Comparison of ENCODE assay signal across 8 mouse cellular contexts in genomic region chr14:55121947-55122346, GRCm38 (mm10). TPM values are rescaled to one million over a fixed set of nuclear protein-coding genes. Genes with fewer than 3 reads are reported as not detected.
DNase-seq lines count a peak whose midpoint lies in the region; ATAC-seq and TF ChIP-seq lines count a peak whose summit lies in the region.

No protein-coding gene starts in this region.

- TF ChIP-seq POLR2A in ES-Bruce4 (IDR thresholded peaks at IDR 0.05; ENCODE audit: insufficient read depth, low read length), result no peak
- no peak for TF ChIP-seq POLR2A in heart, adult 2 months (IDR thresholded peaks at IDR 0.05; ENCODE audit: insufficient read depth, low read depth, low read length)

- H3K79me2 ChIP-seq in heart, adult 2 months (replicated peaks; ENCODE audit: control insufficient read depth, insufficient read depth, low read length), result no peaks in the 10 kb centered on the region

- no peaks in the 10 kb centered on the region for H3K36me3 ChIP-seq in ES-Bruce4 (ENCODE audit: control insufficient read depth, insufficient read depth, low read length, poor library complexity, severe bottlenecking)
- no peaks in the 10 kb centered on the region for H3K36me3 ChIP-seq in embryonic facial prominence, embryonic 11.5 days (replicated peaks; ENCODE audit: control insufficient read depth, insufficient read depth, low read depth, low read length)
- H3K36me3 ChIP-seq in heart, adult 2 months (ENCODE audit: control insufficient read depth, insufficient read depth, low read length), result no peaks in the 10 kb centered on the region
- no peaks in the 10 kb centered on the region for H3K36me3 ChIP-seq in neural tube, embryonic 15.5 days

- peak; percentile 84 for TF ChIP-seq CTCF in ES-Bruce4 (IDR thresholded peaks at IDR 0.05; ENCODE audit: low read depth, low read length)
- TF ChIP-seq CTCF in heart, adult 2 months (IDR thresholded peaks at IDR 0.05), result peak; percentile 76

- no peaks in the 10 kb centered on the region for H3K27me3 ChIP-seq in ES-Bruce4 (ENCODE audit: control insufficient read depth, insufficient read depth, low read length, poor library complexity, severe bottlenecking)
- H3K27me3 ChIP-seq in embryonic facial prominence, embryonic 11.5 days (ENCODE audit: control insufficient read depth, insufficient read depth, low read length), result peaks cover 4% of the 10 kb centered on the region
- H3K27me3 ChIP-seq in heart, adult 2 months (ENCODE audit: control insufficient read depth, insufficient read depth, low read length), result no peaks in the 10 kb centered on the region
- H3K27me3 ChIP-seq in neural tube, embryonic 15.5 days (replicated peaks), result no peaks in the 10 kb centered on the region

- TF ChIP-seq EP300 in ES-Bruce4 (IDR thresholded peaks at IDR 0.05; ENCODE audit: insufficient read depth, low read depth, low read length), result no peak
- peak; percentile 72; the same call in 1 of the 2 replicates for TF ChIP-seq EP300 in heart, adult 2 months (IDR thresholded peaks at IDR 0.05; ENCODE audit: insufficient read depth, low read depth, low read length)

- WGBS in embryonic facial prominence, embryonic 11.5 days, result 7% methylated on average over 5 of the region's 5 CpGs
- 2% methylated on average over 5 of the region's 5 CpGs for WGBS in heart, adult 2 months
- 5% methylated on average over 5 of the region's 5 CpGs for WGBS in neural tube, embryonic 15.5 days

- H3K4me2 ChIP-seq in embryonic facial prominence, embryonic 11.5 days (ENCODE audit: low read depth, low read length), result no peak overlapping the region; the same call in 1 of the 2 replicates
- H3K4me2 ChIP-seq in neural tube, embryonic 15.5 days, result peak overlapping the region; percentile 37

- no peak overlapping the region for H3K9ac ChIP-seq in ES-Bruce4 (ENCODE audit: low read depth, poor library complexity, severe bottlenecking)
- no peak overlapping the region for H3K9ac ChIP-seq in embryonic facial prominence, embryonic 11.5 days (replicated peaks; ENCODE audit: low read length)
- no peak overlapping the region for H3K9ac ChIP-seq in heart, adult 2 months (ENCODE audit: low read depth, low read length)
- H3K9ac ChIP-seq in neural tube, embryonic 15.5 days (replicated peaks), result no peak overlapping the region

- intact Hi-C loops in heart, adult 2 months (cut with DNase I), result loop anchor here (2.0 kb wide), 2 partner anchors 39 to 317 kb away; no protein-coding TSS in a partner anchor

- DNase-seq in adrenal gland, adult 8-10 months, result peak; percentile 72
- peak; percentile 86 for DNase-seq in embryonic facial prominence, embryonic 11.5 days (ENCODE audit: low spot score)
- peak; percentile 80 to 81 for DNase-seq in heart, adult 2 months
- DNase-seq in kidney, adult 18-20 months, result peak; percentile 82
- DNase-seq in lung, adult 18-20 months, result peak; percentile 74 to 78
- DNase-seq in spleen, adult 12 weeks (ENCODE audit: low spot score), result no peak

- peak; percentile 83; the same call in 1 of the 2 replicates for ATAC-seq in embryonic facial prominence, embryonic 11.5 days (replicated peaks; ENCODE audit: insufficient number of reproducible peaks, low FRiP score, low TSS enrichment, low read depth)
- ATAC-seq in neural tube, embryonic 15.5 days (ENCODE audit: low FRiP score), result peak; percentile 89

- H3K4me1 ChIP-seq in ES-Bruce4 (ENCODE audit: control insufficient read depth, insufficient read depth, low read length), result no peaks in the 10 kb centered on the region
- H3K4me1 ChIP-seq in embryonic facial prominence, embryonic 11.5 days (ENCODE audit: control insufficient read depth, insufficient read depth, low read length), result no peaks in the 10 kb centered on the region
- H3K4me1 ChIP-seq in heart, adult 2 months (ENCODE audit: control insufficient read depth, insufficient read depth, low read length), result 0 out of 2 replicates have a peak, but pooled peaks cover 1% of the 10 kb centered on the region
- H3K4me1 ChIP-seq in neural tube, embryonic 15.5 days, result peaks cover 23% of the 10 kb centered on the region

- no peak overlapping the region for H3K27ac ChIP-seq in ES-Bruce4 (ENCODE audit: insufficient read depth, low read length)
- H3K27ac ChIP-seq in embryonic facial prominence, embryonic 11.5 days (replicated peaks; ENCODE audit: low read depth, low read length), result no peak overlapping the region
- H3K27ac ChIP-seq in heart, adult 2 months, result no peak overlapping the region
- peak overlapping the region; percentile 85 for H3K27ac ChIP-seq in neural tube, embryonic 15.5 days (replicated peaks)

- H3K4me3 ChIP-seq in ES-Bruce4 (ENCODE audit: low read depth, low read length), result no peak overlapping the region
- H3K4me3 ChIP-seq in embryonic facial prominence, embryonic 11.5 days (ENCODE audit: low read depth, low read length), result no peak overlapping the region
- no peak overlapping the region for H3K4me3 ChIP-seq in heart, adult 2 months
- 0 out of 2 replicates have a peak overlapping the region, but pooled peaks have one; percentile 0 for H3K4me3 ChIP-seq in neural tube, embryonic 15.5 days (replicated peaks)

- no peaks in the 10 kb centered on the region for H3K9me3 ChIP-seq in ES-Bruce4 (replicated peaks; ENCODE audit: control insufficient read depth, insufficient read depth, low read length, poor library complexity, severe bottlenecking)
- H3K9me3 ChIP-seq in embryonic facial prominence, embryonic 11.5 days (replicated peaks; ENCODE audit: control insufficient read depth, low read length), result no peaks in the 10 kb centered on the region
- H3K9me3 ChIP-seq in neural tube, embryonic 15.5 days (replicated peaks), result no peaks in the 10 kb centered on the region

RNA-seq across cellular contexts. Expression of gene Jph4, which starts 5.2 kb away (rescaled TPM):
- 3.6 and 4.7 TPM in 2 replicates for polyA plus RNA-seq in ES-Bruce4 (2011; ENCODE audit: insufficient read depth, insufficient read length, low read depth, missing spikeins)
- total RNA-seq in adrenal gland, adult 8-10 months (2022), result 1 to 10 TPM; 3.3 to 6.9 (median 5.3) TPM
- 1.2 and 1.3 TPM in 2 replicates for polyA plus RNA-seq in embryonic facial prominence, embryonic 11.5 days (2014; fragmentation: Nextera tagmentation; extraction: Ambion mirVana)
- total RNA-seq in heart, adult 2 months (2021), result under 1 TPM in 1 of 2 experiments, not detected in 1; 0.23 TPM
- polyA plus RNA-seq in heart, adult 2 months (2012; rRNA removed), result 0.25 and 0.32 TPM in 2 replicates
- 30.6 and 37.0 TPM in 2 replicates for polyA plus RNA-seq in neural tube, embryonic 15.5 days (2015; fragmentation: Nextera tagmentation; extraction: Ambion mirVana)

RNA-seq across cellular contexts. Expression of gene Ap1g2, which starts 15.6 kb away (rescaled TPM):
- polyA plus RNA-seq in ES-Bruce4 (2011; ENCODE audit: insufficient read depth, insufficient read length, low read depth, missing spikeins), result 20.6 and 23.9 TPM in 2 replicates
- 10 to 100 TPM; 24.5 to 29.3 (median 26.0) TPM for total RNA-seq in adrenal gland, adult 8-10 months (2022)
- polyA plus RNA-seq in embryonic facial prominence, embryonic 11.5 days (2014; fragmentation: Nextera tagmentation; extraction: Ambion mirVana), result 8.4 and 13.4 TPM in 2 replicates
- 1 to 10 TPM; 5.3 to 5.6 TPM for total RNA-seq in heart, adult 2 months (2021)
- 8.2 and 10.2 TPM in 2 replicates for polyA plus RNA-seq in heart, adult 2 months (2012; rRNA removed)
- 6.2 and 12.4 TPM in 2 replicates for polyA plus RNA-seq in neural tube, embryonic 15.5 days (2015; fragmentation: Nextera tagmentation; extraction: Ambion mirVana)

RNA-seq across cellular contexts. Expression of gene Thtpa, which starts 27.4 kb away (rescaled TPM):
- 6.9 and 8.6 TPM in 2 replicates for polyA plus RNA-seq in ES-Bruce4 (2011; ENCODE audit: insufficient read depth, insufficient read length, low read depth, missing spikeins)
- 10 to 100 TPM; 16.1 to 22.6 (median 21.0) TPM for total RNA-seq in adrenal gland, adult 8-10 months (2022)
- 19.0 and 19.6 TPM in 2 replicates for polyA plus RNA-seq in embryonic facial prominence, embryonic 11.5 days (2014; fragmentation: Nextera tagmentation; extraction: Ambion mirVana)
- 10 to 100 TPM; 10.7 to 13.4 TPM for total RNA-seq in heart, adult 2 months (2021)
- polyA plus RNA-seq in heart, adult 2 months (2012; rRNA removed), result 8.2 and 9.7 TPM in 2 replicates
- 27.9 and 31.6 TPM in 2 replicates for polyA plus RNA-seq in neural tube, embryonic 15.5 days (2015; fragmentation: Nextera tagmentation; extraction: Ambion mirVana)

RNA-seq across cellular contexts. Expression of gene Zfhx2, which starts 29.8 kb away (rescaled TPM):
- polyA plus RNA-seq in ES-Bruce4 (2011; ENCODE audit: insufficient read depth, insufficient read length, low read depth, missing spikeins), result 18.1 and 24.6 TPM in 2 replicates
- 10 to 100 TPM in 2 of 4 experiments, 1 to 10 TPM in 2; 6.9 to 17.8 (median 11.7) TPM for total RNA-seq in adrenal gland, adult 8-10 months (2022)
- polyA plus RNA-seq in embryonic facial prominence, embryonic 11.5 days (2014; fragmentation: Nextera tagmentation; extraction: Ambion mirVana), result 4.5 and 6.0 TPM in 2 replicates
- total RNA-seq in heart, adult 2 months (2021), result 1 to 10 TPM; 3.9 to 4.1 TPM
- polyA plus RNA-seq in heart, adult 2 months (2012; rRNA removed), result 1.1 and 1.3 TPM in 2 replicates
- 20.3 and 24.5 TPM in 2 replicates for polyA plus RNA-seq in neural tube, embryonic 15.5 days (2015; fragmentation: Nextera tagmentation; extraction: Ambion mirVana)
